Mouse (Mus musculus): ENCODE measurements at regions not wholly inside any gene's neighbourhood (a gene's known extent, or its start where the extent isn't known, plus 50 kb on each side); places are given as distances from the start of the nearest gene placed in this dataset.
"Not testable (repeated sequence)": the region's sequence is repeated elsewhere in the genome, so short reads cannot be mapped to it uniquely, and the experiment has no call there.

DNA sequence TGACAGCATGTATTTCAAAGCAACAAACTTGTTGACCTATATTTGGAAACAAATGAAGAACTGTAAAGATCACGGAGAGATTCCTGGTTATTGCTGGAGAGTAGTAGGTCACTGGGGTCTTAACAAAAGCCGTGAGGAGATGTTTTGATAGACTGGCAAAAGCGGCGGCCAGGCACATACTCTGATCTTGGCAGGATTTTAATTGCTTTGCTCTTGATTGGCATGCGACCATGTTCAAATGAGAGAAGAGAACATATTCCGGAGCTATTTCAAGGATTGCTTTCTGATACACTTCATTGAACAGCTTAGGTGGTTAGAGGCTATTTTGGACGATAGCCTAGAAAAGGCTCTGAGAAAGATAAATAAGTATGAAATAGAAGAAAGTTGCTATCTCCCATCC, 874.2 kb downstream of the Robo1 start:
- DNase-seq (ENCODE audit: low spot score) = no peak

DNA sequence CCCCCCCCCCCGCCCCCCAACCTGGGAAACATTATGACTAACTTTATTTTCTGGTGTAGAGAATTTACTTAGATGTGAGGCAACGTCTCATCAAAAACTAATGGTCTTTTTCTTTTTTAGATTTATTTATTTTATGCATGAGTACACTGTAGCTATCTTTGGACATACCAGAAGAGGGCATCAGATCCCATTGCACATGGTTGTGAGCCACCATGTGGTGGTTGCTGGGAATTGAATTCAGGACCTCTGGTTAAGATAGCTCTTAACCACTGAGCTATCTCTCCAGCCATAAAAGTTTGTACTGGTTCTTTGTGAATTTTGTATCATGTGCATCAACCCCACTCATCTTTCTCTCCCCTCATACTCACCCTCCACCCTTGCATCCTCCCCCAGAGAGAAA, 847.3 kb downstream of the Robo1 start:
- no peak for DNase-seq (ENCODE audit: low spot score)

DNA sequence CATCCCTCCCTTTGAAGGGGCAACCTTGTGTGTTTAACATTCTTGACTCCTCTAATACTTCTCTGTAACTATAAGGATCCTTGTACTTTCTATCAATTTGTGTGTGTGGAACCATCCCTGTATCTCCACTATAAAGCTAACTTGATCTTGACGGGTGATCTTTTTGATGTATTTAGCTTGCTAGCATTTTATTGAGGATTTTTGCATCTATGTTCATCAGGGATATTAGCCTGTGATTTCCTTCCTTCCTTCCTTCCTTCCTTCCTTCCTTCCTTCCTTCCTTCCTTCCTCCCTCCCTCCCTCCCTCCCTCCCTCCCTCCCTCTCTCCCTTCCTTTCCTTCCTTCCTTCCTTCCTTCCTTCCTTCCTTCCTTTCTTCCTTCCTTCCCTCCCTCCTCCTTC, 819.8 kb downstream of the Robo1 start:
- DNase-seq (ENCODE audit: low spot score) = not testable (repeated sequence)

DNA sequence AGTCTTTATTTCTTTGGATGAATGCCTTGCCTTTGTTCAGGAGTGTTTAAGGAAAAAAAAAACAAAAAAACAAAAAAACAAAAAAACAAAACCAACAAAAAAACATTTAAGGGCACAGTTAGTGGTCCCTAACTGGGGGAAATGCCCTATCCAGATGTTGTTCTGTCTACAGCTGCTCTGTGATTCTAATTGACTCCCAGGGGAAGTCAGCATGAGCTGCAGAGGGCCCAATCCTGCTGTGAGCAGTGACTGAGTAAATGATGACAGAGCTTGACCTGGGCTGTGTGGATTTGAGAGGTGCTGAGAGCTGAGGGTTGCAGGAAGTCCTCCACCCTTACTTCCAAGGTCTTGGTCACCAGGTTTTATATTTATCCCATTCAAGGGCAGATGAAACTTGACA, 812.5 kb downstream of the Robo1 start:
- DNase-seq (ENCODE audit: low spot score) = no peak

DNA sequence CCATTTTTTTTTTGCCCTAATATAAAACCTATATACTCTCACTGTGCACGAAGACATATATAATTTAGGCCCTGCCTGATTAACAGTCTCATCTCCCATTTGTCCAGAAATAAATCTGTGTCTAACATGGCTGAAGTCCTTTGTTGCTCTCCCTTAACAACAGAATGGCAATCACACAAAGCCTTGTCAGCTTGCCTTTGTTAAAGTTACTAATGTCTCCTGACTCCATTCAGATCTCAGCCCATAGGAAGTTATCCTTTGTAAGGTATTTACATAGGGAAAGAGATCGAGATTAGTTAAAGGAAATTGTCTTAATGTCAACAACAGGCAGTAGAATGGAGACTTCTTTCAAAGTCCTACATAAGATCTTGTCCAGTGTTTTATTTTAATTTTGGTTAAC, 809.2 kb downstream of the Robo1 start:
- DNase-seq (ENCODE audit: low spot score) = no peak

DNA sequence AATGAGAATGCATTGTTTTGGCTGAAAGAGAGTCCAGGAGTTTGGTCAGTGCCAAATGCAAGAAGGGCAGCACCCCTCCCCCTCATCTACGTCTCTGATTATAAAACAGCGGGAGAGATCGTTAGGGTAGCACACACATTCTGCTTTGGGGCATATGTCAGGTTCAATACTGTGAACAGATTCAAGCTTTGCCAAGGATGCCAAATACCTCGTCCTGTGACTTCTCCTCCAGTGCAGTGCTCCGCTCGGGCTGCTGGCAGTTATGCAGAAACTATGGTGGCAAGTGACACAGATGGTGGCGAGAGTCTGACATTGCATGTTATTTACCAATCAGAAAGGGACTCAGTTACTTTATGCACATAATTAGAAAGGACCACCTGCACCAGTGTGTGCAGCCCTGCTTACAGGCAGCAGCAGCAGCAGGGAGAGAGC, 799.9 kb downstream of the Robo1 start:
- no peak for DNase-seq (ENCODE audit: low spot score)

DNA sequence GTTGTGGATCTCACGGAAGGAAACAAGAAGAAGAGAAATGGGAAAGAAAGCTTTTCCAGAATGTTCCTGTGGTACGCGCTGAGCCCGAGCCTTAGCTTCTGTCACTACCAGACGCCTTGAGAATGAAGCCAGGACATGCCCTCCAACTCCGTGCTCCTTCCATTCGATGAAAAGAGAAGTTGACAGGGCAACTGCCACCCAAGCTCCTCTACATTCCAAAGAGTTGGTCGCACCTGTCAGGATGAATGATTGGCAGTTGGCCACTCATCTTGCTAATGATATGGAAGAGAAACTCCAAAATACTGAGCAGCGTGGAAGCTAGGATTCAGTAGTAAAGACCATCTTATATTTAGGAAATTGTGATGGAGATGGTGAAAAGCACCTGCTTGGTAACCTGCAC, 799.5 kb downstream of the Robo1 start:
- no peak for DNase-seq (ENCODE audit: low spot score)

DNA sequence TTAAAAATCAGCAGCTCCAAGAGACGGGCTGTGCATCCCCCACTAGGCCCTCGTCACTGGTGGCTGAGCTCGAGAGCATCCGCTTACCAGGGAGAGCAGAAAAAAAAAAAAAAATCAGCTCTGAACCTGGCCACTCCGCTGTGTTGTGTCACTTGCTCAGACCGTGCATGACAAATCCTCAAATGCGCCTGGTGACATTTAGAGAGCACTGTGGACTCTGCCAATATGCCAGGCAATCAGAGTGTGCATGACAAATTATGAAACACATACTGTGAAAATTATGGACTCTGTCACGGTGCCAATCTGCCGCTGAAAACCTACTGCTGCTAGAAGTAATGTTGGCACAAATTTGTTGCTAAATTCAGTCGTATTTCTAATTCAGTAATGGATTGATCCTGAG, 797.4 kb downstream of the Robo1 start:
- DNase-seq (ENCODE audit: low spot score) = no peak

DNA sequence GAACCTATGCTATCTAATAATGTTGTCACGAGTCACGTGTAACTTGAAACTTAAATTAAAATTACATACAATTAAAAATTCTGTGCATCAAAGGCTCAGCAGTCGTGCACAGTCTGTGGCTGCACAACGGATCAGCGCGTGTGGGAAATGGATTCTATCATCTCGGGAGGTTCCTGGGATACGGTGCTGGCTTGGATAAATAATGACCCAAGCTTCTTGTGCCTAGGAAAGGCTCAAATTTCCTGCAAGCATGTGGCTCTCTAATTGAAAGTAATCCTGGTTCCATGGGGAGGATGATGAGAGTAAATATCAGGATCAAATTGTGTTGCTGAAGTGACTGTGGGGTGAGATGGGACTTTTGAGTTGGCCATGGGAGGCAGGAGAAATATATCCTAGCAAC, 792.2 kb downstream of the Robo1 start:
- no peak for DNase-seq (ENCODE audit: low spot score)

DNA sequence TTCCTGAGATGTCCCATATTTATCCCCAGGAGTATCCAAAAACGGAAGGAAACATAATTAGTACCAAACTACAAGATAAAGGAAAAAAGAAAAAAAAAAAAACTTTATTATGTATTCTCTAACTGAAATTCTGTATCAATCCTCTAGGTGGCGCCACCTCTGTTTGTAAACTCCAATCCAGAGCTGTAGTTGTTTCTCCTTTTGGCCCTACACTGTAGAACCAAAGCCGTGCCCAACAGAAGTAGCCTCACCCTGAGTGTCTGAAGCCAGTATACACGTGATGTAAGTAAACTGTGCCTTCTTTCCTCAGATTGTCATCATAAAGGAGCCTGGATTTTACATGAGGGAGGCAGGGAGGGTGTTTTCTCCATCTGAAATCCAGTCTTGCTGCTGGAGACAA, 790.7 kb downstream of the Robo1 start:
- DNase-seq (ENCODE audit: low spot score) = no peak

DNA sequence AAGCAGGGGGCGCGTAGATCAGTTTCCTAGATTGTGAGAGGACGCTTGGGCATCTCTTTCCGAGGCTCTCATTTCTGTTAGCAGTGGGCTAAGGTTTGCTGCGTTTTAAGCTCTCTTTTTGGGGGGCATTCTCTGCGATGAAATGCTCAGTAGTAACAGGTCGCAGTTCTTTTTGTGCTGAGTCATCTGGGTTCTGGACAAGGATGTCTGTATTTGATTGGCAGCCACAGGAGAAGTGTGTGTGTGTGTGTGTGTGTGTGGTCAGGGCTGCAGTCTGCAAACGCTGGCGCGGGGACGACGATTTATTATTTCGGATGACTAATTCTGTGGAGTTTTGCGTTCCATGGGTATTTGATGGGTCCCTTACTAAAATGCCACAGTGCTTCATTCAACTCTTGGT, 789.1 kb downstream of the Robo1 start:
- DNase-seq (ENCODE audit: low spot score) = no peak

DNA sequence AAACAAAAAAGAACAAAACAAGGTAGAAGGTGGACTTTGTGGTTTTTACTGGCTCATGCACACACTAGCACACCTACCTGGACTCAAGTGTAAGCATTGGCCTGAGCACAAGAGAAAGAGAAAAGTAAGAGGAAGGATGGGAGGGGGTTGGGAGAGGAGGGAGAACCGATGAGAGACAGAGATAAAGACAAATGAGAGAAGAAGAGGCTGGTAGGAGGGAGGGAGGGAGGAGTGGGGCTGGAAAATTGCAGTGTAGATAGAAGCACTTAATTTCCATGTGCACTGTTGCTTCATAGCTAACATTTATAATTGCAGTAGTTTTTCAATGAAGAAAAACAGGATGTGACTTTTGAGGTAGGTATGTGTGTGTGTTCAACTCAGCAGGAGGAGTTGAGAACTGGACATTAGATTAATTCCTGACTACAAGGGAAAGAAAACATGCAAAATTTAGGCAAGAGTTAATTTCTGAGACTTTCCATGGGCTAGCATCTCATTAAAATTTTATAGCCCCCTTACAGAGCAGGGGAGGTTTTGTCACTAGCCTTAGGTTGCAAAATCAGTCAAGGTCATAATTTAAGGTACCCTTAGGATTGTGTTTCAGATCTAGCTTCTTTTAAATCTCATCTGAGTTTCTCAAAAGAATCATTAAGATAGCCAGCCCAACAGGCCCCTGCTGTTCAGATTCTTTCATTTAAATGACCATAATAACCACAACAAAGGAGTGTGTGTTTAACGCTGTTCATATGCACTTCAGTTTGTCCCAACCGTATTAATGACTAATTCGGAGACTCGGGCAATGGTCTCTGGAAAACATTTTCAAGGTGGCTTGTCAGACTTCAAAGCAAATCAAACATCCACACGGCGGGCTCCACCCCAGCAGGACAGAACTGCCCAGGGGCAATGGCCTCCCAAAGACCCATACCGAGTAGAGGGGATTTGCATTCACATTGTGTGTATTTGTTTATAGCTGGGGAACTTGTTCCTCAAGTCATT, 788.3 kb downstream of the Robo1 start:
- DNase-seq (ENCODE audit: low spot score) = no peak
